Mouse (Mus musculus): ENCODE measurements around the gene Smg1.

GRCm38 (mm10) chr7:118126219-118126875 lies 117.1 kb downstream of the Smg1 start:
- TF ChIP-seq CTCF (IDR thresholded peaks at IDR 0.05; ENCODE audit: low read depth, low read length) (no peak), TAL1 (conservative IDR thresholded peaks at IDR 0.05; ENCODE audit: low read depth, low read length) (no peak), POLR2AphosphoS5 (IDR thresholded peaks at IDR 0.05; ENCODE audit: insufficient replicate concordance, low read depth, low read length) (no peak), GATA1 (IDR thresholded peaks at IDR 0.05; ENCODE audit: borderline replicate concordance, low read length) (no peak)

Measured in G1E (cell line).